Mouse (Mus musculus) megakaryocyte, embryonic 14.5 days (primary cell): ENCODE measurements at regions not wholly inside any gene's neighbourhood (a gene's known extent, or its start where the extent isn't known, plus 50 kb on each side); places are given as distances from the start of the nearest gene placed in this dataset.

ENCODE experiments used
- H3K27me3 ChIP-seq: replicated peaks from 2 replicates; pipeline ENCODE3; 2012; ENCODE audit warnings: inconsistent platforms
- H3K36me3 ChIP-seq: replicated peaks from 2 replicates; pipeline ENCODE3; 2012; ENCODE audit warnings: low read length, inconsistent platforms, mixed read lengths
- H3K4me1 ChIP-seq: 2 replicates; pipeline ENCODE4 v1.6.1; 2012; ENCODE audit warnings: inconsistent platforms
- H3K4me3 ChIP-seq: replicated peaks from 2 replicates; pipeline ENCODE3; 2012; ENCODE audit warnings: moderate library complexity, mild to moderate bottlenecking, inconsistent platforms
- H3K9me3 ChIP-seq: 2 replicates; pipeline ENCODE4 v1.6.1; 2012; ENCODE audit warnings: inconsistent platforms
- FLI1 ChIP-seq: IDR thresholded peaks from 2 replicates; pipeline ENCODE4 v1.6.1; 2012; ENCODE audit warnings: low read length, inconsistent platforms, mixed read lengths
- GATA1 ChIP-seq: IDR thresholded peaks from 3 replicates; pipeline ENCODE4 v1.6.1; 2012; ENCODE audit warnings: mixed read lengths, low read length, inconsistent platforms, borderline replicate concordance

DNA sequence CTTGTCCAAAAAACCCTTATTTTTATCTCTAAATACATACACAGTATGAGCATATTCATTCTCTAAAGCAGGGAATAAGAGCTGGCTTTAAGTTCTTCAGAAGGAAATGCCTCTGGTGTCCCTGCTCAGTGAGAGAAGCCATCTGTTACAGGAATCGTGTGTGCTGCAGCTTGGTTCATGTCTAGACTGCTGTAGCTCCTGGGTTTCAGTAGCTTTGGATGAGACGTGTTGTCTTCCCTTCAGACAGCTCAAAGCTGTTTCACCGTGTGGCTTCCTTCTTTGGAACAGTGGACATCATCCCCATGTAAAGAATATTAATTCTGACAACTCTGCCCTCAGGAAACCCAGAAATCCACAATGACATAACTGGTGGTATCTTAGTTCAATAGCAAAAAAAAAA, 181.1 kb downstream of the Rps15a start:
- no peaks in the 10 kb centered on the region for H3K4me1 ChIP-seq

DNA sequence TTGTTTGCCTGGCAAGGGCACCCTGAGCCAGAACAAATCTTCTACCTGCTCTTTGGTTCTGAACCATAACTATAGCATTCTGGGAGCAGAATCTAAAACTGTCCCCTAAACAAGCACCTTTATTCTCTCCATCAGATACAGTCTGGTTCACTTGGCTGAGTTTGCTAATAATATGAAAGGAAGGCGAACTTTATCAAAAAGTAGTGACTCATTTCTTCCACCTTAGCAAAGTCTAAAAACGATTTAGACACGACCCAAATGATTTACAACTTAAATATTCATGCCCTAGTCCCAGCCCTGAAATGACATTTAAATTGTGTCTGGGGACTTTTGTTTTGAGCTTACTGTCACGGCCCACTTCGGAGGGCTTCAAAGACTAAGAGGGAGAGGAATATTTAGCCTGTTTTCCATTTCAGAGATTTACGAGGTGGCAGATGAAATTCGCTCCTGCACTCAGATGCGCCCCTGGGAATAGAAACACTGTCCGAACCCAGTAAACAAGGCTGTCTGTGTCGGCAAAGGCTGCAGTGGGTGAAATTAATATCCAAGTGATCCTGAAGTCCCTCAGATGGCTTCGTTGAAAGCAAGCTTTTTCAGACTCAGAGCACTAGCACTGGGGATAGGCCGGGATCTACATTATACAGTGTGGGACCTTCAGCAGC, 184.6 kb downstream of the Rps15a start:
- no peak overlapping the region for H3K4me3 ChIP-seq
- H3K4me1 ChIP-seq: no peaks in the 10 kb centered on the region
- TF ChIP-seq FLI1: no peak
- TF ChIP-seq GATA1: no peak
- no peaks in the 10 kb centered on the region for H3K27me3 ChIP-seq
- no peaks in the 10 kb centered on the region for H3K9me3 ChIP-seq
- no peaks in the 10 kb centered on the region for H3K36me3 ChIP-seq

More for the DNA sequence above, 181.1 kb downstream of the Rps15a start:
- no peak for TF ChIP-seq GATA1
- no peak for TF ChIP-seq FLI1
- Histone ChIP-seq H3K36me3 (no peaks in the 10 kb centered on the region), H3K27me3 (no peaks in the 10 kb centered on the region), H3K4me3 (no peak overlapping the region), H3K9me3 (no peaks in the 10 kb centered on the region)

DNA sequence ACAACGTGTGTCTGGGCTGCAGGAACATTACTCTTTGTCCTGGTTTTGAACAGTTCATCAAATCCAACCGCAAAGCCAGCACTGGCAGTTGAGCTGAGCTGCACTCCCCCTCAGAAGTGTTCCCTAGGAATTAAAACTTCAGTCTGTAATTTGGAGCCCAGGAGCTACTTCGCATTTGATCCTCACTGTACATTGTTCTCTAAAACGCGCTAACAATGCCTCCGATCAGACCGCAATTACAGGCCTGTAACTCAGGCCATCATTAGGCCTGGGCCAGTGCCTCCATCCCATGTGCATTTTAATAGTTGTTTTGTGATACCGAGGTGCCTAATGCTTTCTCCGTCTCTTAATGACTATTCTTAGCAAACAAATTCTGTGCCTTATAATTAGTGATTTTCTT, 185.6 kb downstream of the Rps15a start:
- Histone ChIP-seq H3K4me3 (no peak overlapping the region), H3K9me3 (no peaks in the 10 kb centered on the region), H3K36me3 (no peaks in the 10 kb centered on the region), H3K4me1 (no peaks in the 10 kb centered on the region), H3K27me3 (no peaks in the 10 kb centered on the region)
- no peak for TF ChIP-seq GATA1
- no peak for TF ChIP-seq FLI1

DNA sequence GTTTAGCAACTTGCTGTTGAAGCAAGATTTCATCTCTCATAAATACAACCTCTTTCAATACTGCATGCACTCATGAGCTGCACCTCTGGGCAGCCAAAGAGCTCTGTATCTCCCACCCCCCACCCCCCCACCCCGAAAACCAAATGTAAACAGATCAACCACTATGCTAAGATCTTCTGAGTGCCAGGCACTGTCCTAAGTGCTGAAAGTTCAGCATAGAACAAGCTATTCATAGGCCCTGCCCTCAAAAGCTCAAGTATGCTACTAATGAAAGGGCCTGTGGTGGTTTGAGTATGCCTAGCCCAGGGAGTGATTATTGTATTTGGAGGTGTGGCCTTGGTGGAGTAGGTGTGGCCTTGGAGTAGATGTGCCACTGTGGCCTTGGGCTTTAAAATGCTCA, 189.6 kb downstream of the Rps15a start:
- TF ChIP-seq FLI1 (no peak), GATA1 (no peak)
- H3K4me3 ChIP-seq: no peak overlapping the region

DNA sequence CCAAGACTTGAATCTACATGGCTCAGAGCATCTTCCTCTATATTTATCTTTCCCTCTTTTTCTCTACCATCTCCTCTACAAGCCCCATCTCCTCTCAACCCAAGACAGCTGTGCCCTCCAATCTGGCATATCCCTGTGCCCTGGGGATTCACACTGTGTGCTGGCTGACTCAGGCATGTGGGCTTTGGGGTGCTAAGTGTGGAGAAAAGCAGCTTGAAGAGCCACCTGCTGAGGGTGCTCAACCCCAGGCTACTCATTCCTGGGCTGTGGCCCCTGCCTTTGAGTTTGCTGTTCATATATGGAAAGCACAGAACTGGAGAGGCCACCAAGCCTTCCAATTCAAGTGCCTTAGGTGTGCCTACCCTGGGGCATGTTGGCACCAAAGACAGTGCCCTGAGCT, 193.7 kb downstream of the Rps15a start:
- TF ChIP-seq GATA1 (no peak), FLI1 (no peak)
- H3K27me3 ChIP-seq: no peaks in the 10 kb centered on the region
- peaks cover 4% of the 10 kb centered on the region for H3K9me3 ChIP-seq
- no peaks in the 10 kb centered on the region for H3K4me1 ChIP-seq
- no peaks in the 10 kb centered on the region for H3K36me3 ChIP-seq
- H3K4me3 ChIP-seq: no peak overlapping the region

More for the DNA sequence above, 189.6 kb downstream of the Rps15a start:
- Histone ChIP-seq H3K27me3 (no peaks in the 10 kb centered on the region), H3K9me3 (no peaks in the 10 kb centered on the region), H3K4me1 (no peaks in the 10 kb centered on the region), H3K36me3 (no peaks in the 10 kb centered on the region)

DNA sequence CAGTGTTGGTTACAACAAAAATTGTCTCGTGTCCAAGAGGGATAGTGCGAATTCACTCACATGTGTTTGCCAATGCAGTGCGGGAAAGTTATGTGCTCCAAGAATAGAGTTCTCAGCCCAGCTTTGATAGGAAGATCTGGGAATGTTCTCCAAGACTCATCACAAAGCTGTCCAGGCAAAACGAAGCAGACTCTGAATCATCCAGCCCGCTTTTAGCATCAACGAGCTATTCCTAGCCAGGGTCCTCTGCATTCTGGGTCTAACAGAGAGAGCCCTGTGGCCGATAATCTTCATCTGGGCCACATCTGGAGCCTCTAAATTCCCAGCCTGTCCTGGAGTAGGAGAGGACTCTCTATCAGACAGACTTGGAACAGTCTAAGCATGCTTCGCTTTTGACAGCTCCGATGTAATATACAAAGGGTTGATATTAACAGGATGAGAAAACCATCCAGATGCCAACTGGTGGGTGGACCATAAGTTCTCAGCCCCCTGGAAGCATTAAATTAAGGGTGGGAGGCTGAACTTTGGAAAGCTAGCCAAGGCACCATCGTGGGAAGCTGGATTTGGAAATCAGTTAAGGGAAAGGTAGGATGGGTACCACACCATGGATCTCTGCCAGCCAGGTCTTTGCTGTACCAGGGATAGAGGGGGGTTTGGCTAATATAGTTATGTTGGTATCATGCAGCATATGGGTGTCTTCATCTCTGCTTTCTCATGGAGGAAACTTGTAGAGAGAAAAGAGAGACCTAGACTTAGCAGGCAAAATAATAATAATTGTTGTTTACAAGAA, 197.6 kb downstream of the Rps15a start:
- H3K27me3 ChIP-seq: no peaks in the 10 kb centered on the region
- H3K4me3 ChIP-seq: no peak overlapping the region
- peaks cover 9% of the 10 kb centered on the region for H3K9me3 ChIP-seq
- TF ChIP-seq FLI1 (no peak), GATA1 (no peak)
- peaks cover 19% of the 10 kb centered on the region for H3K4me1 ChIP-seq
- no peaks in the 10 kb centered on the region for H3K36me3 ChIP-seq

DNA sequence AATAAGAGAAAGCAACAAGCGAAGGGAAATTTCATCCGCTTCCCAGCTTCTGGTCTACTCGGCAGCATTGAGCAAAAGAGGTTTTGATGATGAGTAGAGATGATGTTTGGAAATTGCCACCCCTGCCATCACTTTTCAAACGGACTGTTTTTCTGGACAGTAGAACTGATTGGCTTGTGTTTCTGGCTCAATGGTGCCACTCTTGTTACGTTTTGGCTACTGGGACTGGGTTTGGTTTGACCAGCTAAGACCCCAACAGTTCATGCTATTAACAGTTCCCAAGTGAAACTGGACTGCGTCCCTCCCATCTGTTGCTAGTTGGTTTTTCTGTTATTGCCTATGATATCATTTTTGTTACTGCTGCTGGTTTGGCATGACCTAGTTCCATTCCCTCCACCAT, 199.1 kb downstream of the Rps15a start:
- Histone ChIP-seq H3K4me1 (peaks cover 22% of the 10 kb centered on the region), H3K4me3 (no peak overlapping the region), H3K27me3 (no peaks in the 10 kb centered on the region), H3K9me3 (peaks cover 9% of the 10 kb centered on the region), H3K36me3 (no peaks in the 10 kb centered on the region)
- TF ChIP-seq GATA1 (no peak), FLI1 (no peak)

DNA sequence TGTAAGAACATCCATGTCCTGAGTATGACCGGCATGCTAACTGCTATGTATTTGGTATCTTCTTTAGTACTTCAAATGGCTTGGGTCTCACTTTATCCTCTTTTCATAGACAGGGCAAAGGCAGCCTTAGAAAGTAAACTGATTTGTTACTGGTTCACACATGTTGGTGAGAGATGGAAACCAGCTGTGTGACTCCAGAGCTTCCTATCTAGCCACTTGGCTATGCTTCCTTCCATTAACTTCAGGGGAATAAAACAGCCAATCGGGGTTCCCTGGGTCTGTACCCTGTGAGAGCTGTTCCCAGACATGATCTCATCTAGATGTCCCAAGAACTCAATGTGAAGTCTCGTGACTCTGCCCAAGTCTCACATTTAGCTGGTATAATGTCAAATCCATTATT, 203.5 kb downstream of the Rps15a start:
- H3K9me3 ChIP-seq: peaks cover 9% of the 10 kb centered on the region; the same call in 1 of the 2 replicates
- no peaks in the 10 kb centered on the region for H3K27me3 ChIP-seq
- no peaks in the 10 kb centered on the region for H3K36me3 ChIP-seq
- TF ChIP-seq FLI1: no peak
- TF ChIP-seq GATA1: no peak
- H3K4me3 ChIP-seq: no peak overlapping the region
- H3K4me1 ChIP-seq: peaks cover 22% of the 10 kb centered on the region

DNA sequence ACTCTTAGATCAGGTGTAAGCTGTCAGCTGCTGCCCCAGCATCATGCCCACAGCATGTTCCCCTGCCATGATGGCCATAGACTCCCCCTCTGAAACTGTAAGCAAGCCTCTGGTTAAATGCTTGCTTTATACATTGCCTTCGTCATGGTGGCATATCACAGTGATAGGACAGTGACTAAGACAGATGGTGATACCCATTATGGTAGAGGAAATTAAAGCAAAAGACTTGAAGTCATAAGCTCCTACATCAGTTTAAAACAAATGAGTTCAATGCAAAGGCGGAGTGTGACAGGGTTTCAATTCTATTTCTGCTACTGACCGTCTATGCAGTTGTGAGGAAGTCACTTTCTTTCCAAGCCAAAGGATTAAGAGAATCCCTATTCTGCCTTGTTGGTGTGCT, 204.9 kb downstream of the Rps15a start:
- Histone ChIP-seq H3K27me3 (no peaks in the 10 kb centered on the region), H3K36me3 (no peaks in the 10 kb centered on the region), H3K4me1 (peaks cover 22% of the 10 kb centered on the region), H3K9me3 (0 out of 2 replicates have a peak, but pooled peaks cover 2% of the 10 kb centered on the region), H3K4me3 (no peak overlapping the region)
- TF ChIP-seq GATA1 (no peak), FLI1 (no peak)

DNA sequence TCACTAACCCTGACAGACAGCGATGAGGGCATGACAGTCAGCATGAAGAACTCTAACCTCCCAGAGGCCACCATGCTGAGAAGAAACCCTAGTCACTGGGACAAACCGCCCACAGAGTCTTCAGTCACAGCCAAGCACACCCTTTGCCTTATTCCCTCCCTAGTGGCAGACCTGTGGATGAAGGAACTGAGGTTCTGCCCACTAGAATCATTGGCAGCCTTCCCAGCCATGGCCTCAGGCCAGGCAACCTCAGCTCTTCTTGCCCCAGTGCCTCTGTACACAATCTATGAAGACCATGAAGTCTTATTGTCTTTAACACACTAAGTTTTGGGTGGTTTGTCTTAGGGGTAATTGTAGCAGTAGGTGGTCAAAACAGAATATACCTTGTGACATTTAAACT, 219.5 kb downstream of the Rps15a start:
- no peaks in the 10 kb centered on the region for H3K36me3 ChIP-seq
- H3K4me3 ChIP-seq: no peak overlapping the region
- TF ChIP-seq GATA1: no peak
- TF ChIP-seq FLI1: no peak
- H3K27me3 ChIP-seq: peaks cover 2% of the 10 kb centered on the region
- H3K4me1 ChIP-seq: no peaks in the 10 kb centered on the region
- H3K9me3 ChIP-seq: no peaks in the 10 kb centered on the region

DNA sequence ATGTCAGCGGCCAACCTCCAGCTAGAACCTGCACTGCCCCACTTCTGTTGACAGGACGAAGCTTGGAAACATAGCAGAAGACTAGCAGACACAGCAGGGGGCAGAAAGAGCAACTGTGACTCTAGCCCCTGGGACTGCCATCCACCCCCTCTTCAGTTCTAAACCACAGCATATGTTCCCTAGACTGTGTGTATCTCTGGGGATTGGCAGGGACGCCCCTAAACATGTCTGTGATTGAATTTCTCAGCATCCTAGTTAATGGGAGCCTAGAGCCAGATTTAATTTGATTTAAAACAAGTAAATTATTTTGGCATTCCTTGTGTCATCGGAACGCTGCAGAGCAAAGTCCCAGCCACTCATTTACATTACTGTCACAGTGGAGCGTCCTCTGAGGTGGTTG, 228.7 kb downstream of the Rps15a start:
- no peaks in the 10 kb centered on the region for H3K9me3 ChIP-seq
- peaks cover 8% of the 10 kb centered on the region; the same call in 1 of the 2 replicates for H3K4me1 ChIP-seq
- TF ChIP-seq GATA1: no peak
- TF ChIP-seq FLI1: no peak
- no peaks in the 10 kb centered on the region for H3K36me3 ChIP-seq
- H3K27me3 ChIP-seq: peaks cover 2% of the 10 kb centered on the region
- H3K4me3 ChIP-seq: no peak overlapping the region
